Mouse (Mus musculus) ES-E14 (cell line): Measurements from ENCODE around the gene Il15ra. TPM values are rescaled to one million over a fixed set of nuclear protein-coding genes. Genes with fewer than 3 reads are reported as not detected.

Source experiments
- DNase-seq: peaks from one replicate; pipeline ENCODE4 v3.0.0-alpha.2; 2013; ENCODE audit warnings: low read depth, low spot score
- H3K27ac ChIP-seq: 2 replicates; pipeline ENCODE4 v1.5.1; 2012; ENCODE audit warnings: low read depth, mild to moderate bottlenecking, low read length, moderate library complexity, mixed read lengths; ENCODE audit not compliant: poor library complexity, insufficient read depth, severe bottlenecking
- H3K36me3 ChIP-seq: 2 replicates; pipeline ENCODE4 v1.6.1; 2012; ENCODE audit warnings: mild to moderate bottlenecking, low read length, moderate library complexity, mixed read lengths; ENCODE audit not compliant: control insufficient read depth, poor library complexity, insufficient read depth, severe bottlenecking
- H3K4me1 ChIP-seq, 2 experiments: fragments of 150-350 bp in 1 of 2; sonication (generic) in 1 of 2; 2 replicates each; pipeline ENCODE4 v1.6.1; 2012; ENCODE audit warnings: low read length in 2 of 2, mild to moderate bottlenecking in 1 of 2, mixed read lengths in 1 of 2; ENCODE audit not compliant: control insufficient read depth in 2 of 2, insufficient read depth in 2 of 2, poor library complexity in 1 of 2
- H3K4me3 ChIP-seq, 2 experiments: fragments of 150-350 bp in 1 of 2; sonication (generic) in 1 of 2; 2 replicates each; pipeline ENCODE4 v1.5.1; 2012; ENCODE audit warnings: low read length in 2 of 2, low read depth in 1 of 2, mild to moderate bottlenecking in 1 of 2, mixed read lengths in 1 of 2; ENCODE audit not compliant: insufficient read depth in 1 of 2, poor library complexity in 1 of 2, severe bottlenecking in 1 of 2
- H3K9ac ChIP-seq: 2 replicates; pipeline ENCODE4 v1.6.1; 2012; ENCODE audit warnings: low read depth, mild to moderate bottlenecking, low read length, mixed read lengths; ENCODE audit not compliant: poor library complexity, insufficient read depth, severe bottlenecking
- H3K9me3 ChIP-seq: fragments of 150-350 bp; sonication (generic); 2 replicates; pipeline ENCODE4 v1.6.1; 2012; ENCODE audit warnings: low read depth, mild to moderate bottlenecking, low read length; ENCODE audit not compliant: control insufficient read depth, insufficient read depth
- CHD2 ChIP-seq: IDR thresholded peaks from 2 replicates; pipeline ENCODE4 v1.6.1; 2014; ENCODE audit warnings: mild to moderate bottlenecking, low read depth, low read length, inconsistent platforms
- HCFC1 ChIP-seq: IDR thresholded peaks from 2 replicates; pipeline ENCODE4 v1.6.1; 2012; ENCODE audit warnings: low read length, inconsistent platforms, borderline replicate concordance; ENCODE audit not compliant: insufficient read depth
- MAFK ChIP-seq: IDR thresholded peaks from 2 replicates; pipeline ENCODE4 v1.6.1; 2014; ENCODE audit warnings: mild to moderate bottlenecking, low read depth, low read length, inconsistent platforms; ENCODE audit not compliant: insufficient read depth
- ZC3H11A ChIP-seq: IDR thresholded peaks from 2 replicates; pipeline ENCODE4 v1.6.1; 2012; ENCODE audit warnings: low read depth, mild to moderate bottlenecking, inconsistent platforms, low read length, borderline replicate concordance
- ZNF384 ChIP-seq: IDR thresholded peaks from 2 replicates; pipeline ENCODE4 v1.6.1; 2012; ENCODE audit warnings: low read depth, low read length, inconsistent platforms
- in situ Hi-C, 2 experiments: fragments of 600-800 bp; cut with MboI; formaldehyde crosslinking; loops; one replicate each; pipeline ENCODE4 v1.15.1; 2025; ENCODE audit warnings: low sequenced_read_pairs in 2 of 2, inconsistent platforms in 1 of 2; ENCODE audit not compliant: unreplicated experiment in 2 of 2
- total RNA-seq: library from RNA; depleted of rRNA; stranded (reverse); fragments of 300-350 nt; gene quantifications from 2 replicates; pipeline ENCODE4 v1.2.3, GENCODE M21; 2012

Il15ra gene
- total RNA-seq, 1 experiment = 2.4 TPM

DNA sequence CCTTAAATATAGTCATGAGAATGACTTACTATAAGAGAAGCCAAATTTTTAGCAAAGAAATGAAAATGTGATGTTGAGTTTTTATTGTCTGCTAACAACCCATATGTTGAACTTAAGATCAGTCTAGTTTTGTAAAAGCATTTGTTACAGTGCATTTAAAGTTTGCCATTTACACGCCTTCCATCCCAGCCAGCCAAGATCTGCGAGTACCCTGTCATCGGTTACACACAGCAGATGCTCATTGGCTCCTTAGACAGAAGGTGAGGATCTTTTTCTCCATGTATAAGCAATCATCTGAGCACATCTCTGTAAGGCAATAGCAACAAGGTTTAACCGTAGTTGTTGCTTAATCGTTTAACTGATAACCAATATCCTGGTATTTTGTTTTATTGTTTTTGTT is 22.5 kb downstream of the Il15ra start:
- no peak for DNase-seq
- no peak overlapping the region for H3K27ac ChIP-seq
- no peaks in the 10 kb centered on the region for H3K36me3 ChIP-seq
- H3K9me3 ChIP-seq = no peaks in the 10 kb centered on the region
- H3K4me1 ChIP-seq = no peaks in the 10 kb centered on the region
- H3K4me3 ChIP-seq = no peak overlapping the region
- H3K9ac ChIP-seq = no peak overlapping the region
- in situ Hi-C loops = no loop called here
- no peak for TF ChIP-seq ZC3H11A
- TF ChIP-seq CHD2 = no peak
- TF ChIP-seq MAFK = no peak
- TF ChIP-seq HCFC1 = no peak
- no peak for TF ChIP-seq ZNF384

DNA sequence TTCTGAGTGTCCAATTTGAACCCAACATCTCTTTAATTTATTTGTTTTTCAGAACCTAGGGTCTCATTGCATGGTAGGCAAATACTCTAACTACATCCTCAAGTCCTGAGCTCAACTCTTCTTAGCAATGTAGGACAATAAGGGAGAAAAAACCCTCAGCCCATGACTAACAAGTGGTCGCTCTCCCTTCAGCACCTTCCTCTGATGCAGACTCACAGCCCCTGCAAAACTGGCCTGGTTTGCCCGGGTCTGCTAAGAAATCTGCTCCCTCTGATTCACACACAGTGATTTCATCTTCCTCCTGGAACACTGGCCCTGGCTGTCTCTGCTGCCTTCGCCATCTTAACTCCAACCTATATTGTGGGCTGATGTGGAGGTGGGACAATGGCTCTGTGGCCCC is 24.0 kb downstream of the Il15ra start:
- in situ Hi-C loops = no loop called here
- H3K36me3 ChIP-seq = no peaks in the 10 kb centered on the region
- DNase-seq = no peak
- H3K4me1 ChIP-seq = no peaks in the 10 kb centered on the region
- no peak overlapping the region for H3K27ac ChIP-seq
- H3K4me3 ChIP-seq = no peak overlapping the region
- no peaks in the 10 kb centered on the region for H3K9me3 ChIP-seq
- no peak overlapping the region for H3K9ac ChIP-seq
- TF ChIP-seq HCFC1 = no peak
- no peak for TF ChIP-seq MAFK
- TF ChIP-seq ZNF384 = no peak
- TF ChIP-seq CHD2 = no peak
- no peak for TF ChIP-seq ZC3H11A

DNA sequence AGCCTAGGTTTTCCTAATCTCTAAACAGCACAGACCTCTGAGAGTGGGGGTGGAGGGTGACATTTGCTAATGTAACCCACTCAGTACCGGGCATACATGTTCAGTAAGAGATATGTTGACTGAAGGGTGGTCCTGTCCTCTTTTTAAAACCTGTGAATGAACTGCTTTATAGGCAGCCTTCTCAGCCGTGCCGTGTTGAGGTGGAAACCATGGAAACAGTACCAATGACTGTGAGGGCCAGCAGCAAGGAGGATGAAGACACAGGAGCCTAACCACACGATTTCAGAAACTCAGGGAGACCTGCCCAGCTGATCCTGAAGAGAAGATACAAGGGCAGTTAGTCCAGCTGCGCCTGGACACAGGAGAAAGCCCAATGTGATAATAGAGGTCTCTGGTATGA is 27.9 kb downstream of the Il15ra start:
- Histone ChIP-seq H3K9me3 (no peaks in the 10 kb centered on the region), H3K36me3 (no peaks in the 10 kb centered on the region), H3K4me3 (no peak overlapping the region), H3K4me1 (peaks cover 0 to 2% of the 10 kb centered on the region in 2 experiments; a peak in 1 of 4 replicates), H3K9ac (no peak overlapping the region), H3K27ac (no peak overlapping the region)
- DNase-seq = no peak
- TF ChIP-seq CHD2 (no peak), ZC3H11A (no peak), HCFC1 (no peak), ZNF384 (no peak), MAFK (no peak)
- in situ Hi-C loops = no loop called here

DNA sequence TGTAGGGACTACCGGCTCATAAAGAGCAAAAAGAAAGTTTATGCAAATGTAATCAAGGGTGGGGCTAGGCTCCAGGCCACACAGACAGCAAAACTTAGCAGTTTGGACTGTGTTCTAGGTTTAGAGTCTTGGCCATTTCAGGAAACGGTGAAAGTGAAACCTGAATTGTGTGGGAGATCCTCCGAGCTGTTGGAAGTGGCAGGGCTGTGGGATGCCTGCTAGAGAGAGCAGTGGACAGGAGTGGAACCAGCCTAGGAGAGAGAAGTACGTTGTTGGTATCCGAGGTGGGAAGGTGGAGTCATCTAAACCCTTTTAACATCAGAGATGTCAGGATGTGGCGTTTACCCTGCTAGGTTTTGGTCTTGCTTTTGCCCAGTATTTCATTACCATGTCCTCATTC is 30.8 kb downstream of the Il15ra start:
- Histone ChIP-seq H3K9me3 (no peaks in the 10 kb centered on the region), H3K36me3 (peaks cover 1% of the 10 kb centered on the region; the same call in 1 of the 2 replicates), H3K4me3 (no peak overlapping the region), H3K9ac (no peak overlapping the region), H3K27ac (no peak overlapping the region), H3K4me1 (peaks cover 0 to 2% of the 10 kb centered on the region in 2 experiments; a peak in 1 of 4 replicates)
- in situ Hi-C loops = no loop called here
- TF ChIP-seq MAFK (no peak), ZC3H11A (no peak), ZNF384 (no peak), CHD2 (no peak), HCFC1 (no peak)
- DNase-seq = no peak

DNA sequence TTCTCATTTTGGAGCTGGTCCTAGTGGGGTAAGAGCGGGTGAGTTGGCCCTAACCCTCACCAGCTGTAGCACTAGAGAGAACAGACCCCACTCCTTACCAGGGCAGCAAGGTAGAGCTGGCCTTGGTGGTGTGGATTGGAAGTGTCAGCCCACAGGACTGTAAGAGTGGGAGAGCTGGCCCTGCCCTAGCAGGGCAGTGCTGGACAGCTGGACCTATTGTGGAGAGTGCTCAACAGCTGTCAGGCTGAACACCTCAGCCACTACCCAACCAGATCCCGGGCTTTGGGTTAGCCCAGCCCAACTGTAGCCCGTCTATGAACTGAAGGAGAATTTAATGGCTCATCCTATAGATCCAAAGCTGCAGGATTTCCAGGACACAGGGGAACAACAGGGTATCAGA is 33.7 kb downstream of the Il15ra start:
- no peak overlapping the region for H3K27ac ChIP-seq
- no peak for DNase-seq
- H3K9me3 ChIP-seq = no peaks in the 10 kb centered on the region
- no peak overlapping the region for H3K9ac ChIP-seq
- H3K4me3 ChIP-seq = no peak overlapping the region
- TF ChIP-seq CHD2 (no peak), ZC3H11A (no peak), MAFK (no peak), HCFC1 (no peak), ZNF384 (no peak)
- H3K4me1 ChIP-seq = peaks cover 0 to 2% of the 10 kb centered on the region in 2 experiments; a peak in 1 of 4 replicates
- H3K36me3 ChIP-seq = peaks cover 11% of the 10 kb centered on the region; the same call in 1 of the 2 replicates
- in situ Hi-C loops = no loop called here
